Mouse (Mus musculus) kidney, adult 2 months (tissue): Measurements from ENCODE around the gene Ryr3.

Experiments used
- CTCF ChIP-seq: fragments of 200-500 bp; conservative IDR thresholded peaks from 2 replicates; pipeline ENCODE4 v1.5.1; 2011; ENCODE audit warnings: low read depth, mild to moderate bottlenecking, control low read depth, low read length, moderate library complexity, mixed read lengths; ENCODE audit not compliant: insufficient read depth, insufficient read length
- POLR2A ChIP-seq: fragments of 200-500 bp; IDR thresholded peaks from one replicate; pipeline ENCODE4 v1.6.1; 2011; ENCODE audit warnings: low read depth, low read length, control low read depth

DNA sequence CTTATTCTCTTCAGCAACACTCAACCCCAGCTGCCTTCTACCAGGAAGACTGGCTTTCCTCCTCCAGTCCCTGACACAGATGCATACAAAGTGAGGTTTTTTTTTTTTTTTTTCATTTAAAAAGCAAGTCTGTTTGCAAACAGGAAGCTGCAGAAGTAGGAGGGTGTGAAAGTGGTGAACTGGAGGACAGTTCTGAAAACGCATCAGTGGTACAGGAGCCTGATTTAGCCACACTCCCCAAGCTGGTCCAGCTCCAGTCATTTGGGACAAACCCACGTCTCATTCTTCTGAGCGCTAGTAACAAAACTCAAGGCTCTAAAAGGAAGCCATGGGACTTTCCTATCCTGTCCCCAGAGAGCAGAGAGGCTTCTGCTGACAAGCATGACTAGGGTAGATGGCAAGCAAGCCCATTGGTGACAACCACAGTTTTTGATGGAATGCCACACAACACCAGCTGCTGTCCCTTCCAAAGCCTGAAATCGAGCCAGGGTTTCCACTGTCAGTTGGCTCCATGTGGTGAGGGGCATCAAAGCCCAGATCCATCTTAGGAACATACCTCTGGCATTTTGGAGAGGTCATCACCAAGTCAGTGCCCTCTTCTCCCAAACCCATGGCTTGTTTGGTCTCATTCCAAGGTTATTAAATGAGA, 101.5 kb downstream of the Ryr3 start:
- TF ChIP-seq POLR2A (no peak), CTCF (no peak)
